Mouse (Mus musculus): ENCODE data around the gene BC024063. TPM values are rescaled to one million over a fixed set of nuclear protein-coding genes. Genes with fewer than 3 reads are reported as not detected.

Gene BC024063
- polyA plus RNA-seq (2014; fragmentation: Illumina TruSeq; extraction: RNeasy Lipid Tissue Mini Kit (QIAGEN cat#74804)): 25.7 TPM

GRCm38 (mm10) chr10:82082728-82083621 is at the start of gene BC024063:
Gene BC024063 (plus strand): TSS chr10:82083353.

GRCm38 (mm10) chr10:82047597-82048459 is 35.3 kb upstream of the BC024063 start, which contains the start of gene Zfp873:
Gene Zfp873 (plus strand): TSS chr10:82048123.

GRCm38 (mm10) chr10:82127850-82128401 is 44.8 kb downstream of the BC024063 start, which contains the start of gene AU041133:
Gene AU041133 (plus strand): TSS chr10:82128013.

Other genes with a start within 250 kb of the BC024063 start
- 29.2 TPM for gene Gm32687, start 219.4 kb upstream of the BC024063 start, polyA plus RNA-seq (2014; fragmentation: Illumina TruSeq; extraction: RNeasy Lipid Tissue Mini Kit (QIAGEN cat#74804))
- 18.7 TPM for gene Zfp781, start 152.9 kb upstream of the BC024063 start, polyA plus RNA-seq (2014; fragmentation: Illumina TruSeq; extraction: RNeasy Lipid Tissue Mini Kit (QIAGEN cat#74804))
- gene Zfp873, start 35.2 kb upstream of the BC024063 start, polyA plus RNA-seq (2014; fragmentation: Illumina TruSeq; extraction: RNeasy Lipid Tissue Mini Kit (QIAGEN cat#74804)): 28.8 TPM
- gene AU041133, start 44.7 kb downstream of the BC024063 start, polyA plus RNA-seq (2014; fragmentation: Illumina TruSeq; extraction: RNeasy Lipid Tissue Mini Kit (QIAGEN cat#74804)): 19.5 TPM
- gene Zfp938, start 157.9 kb downstream of the BC024063 start, polyA plus RNA-seq (2014; fragmentation: Illumina TruSeq; extraction: RNeasy Lipid Tissue Mini Kit (QIAGEN cat#74804)): 36.6 TPM
- 0.11 TPM for gene 4932415D10Rik, start 233.2 kb downstream of the BC024063 start, polyA plus RNA-seq (2014; fragmentation: Illumina TruSeq; extraction: RNeasy Lipid Tissue Mini Kit (QIAGEN cat#74804))